ENCODE assay signal across 15 mouse cellular contexts in genomic region chr3:114147140-114147539, GRCm38 (mm10).
A peak's percentile ranks its signal among the peaks of the same experiment; 100 is the strongest.
DNase-seq lines count a peak whose midpoint lies in the region; ATAC-seq and TF ChIP-seq lines count a peak whose summit lies in the region.
"Had no signal": no experiment of that assay in that cellular context is flagged by ENCODE, and none has a peak within 500 bp of the region (broad histone marks: within the 10 kb centered on the region; RNA-seq: fewer than 3 reads in every experiment).

No protein-coding gene starts in this region.

- H3K4me3 ChIP-seq in hindbrain, postnatal 0 days (ENCODE audit: low read length), result no peak overlapping the region
- H3K4me3 ChIP-seq in hindbrain, embryonic 13.5 days, result no peak overlapping the region
- H3K4me3 ChIP-seq in lung, postnatal 0 days (ENCODE audit: low read depth, low read length), result no peak overlapping the region
- H3K4me3 ChIP-seq: kidney, embryonic 15.5 days; liver, embryonic 12.5 days had no signal

- H3K4me1 ChIP-seq in hindbrain, postnatal 0 days (ENCODE audit: insufficient read depth, low read length), result no peaks in the 10 kb centered on the region
- no peaks in the 10 kb centered on the region for H3K4me1 ChIP-seq in hindbrain, embryonic 13.5 days (replicated peaks)
- no peaks in the 10 kb centered on the region for H3K4me1 ChIP-seq in lung, postnatal 0 days (ENCODE audit: insufficient read depth, low read depth, low read length)
- H3K4me1 ChIP-seq: kidney, embryonic 15.5 days; liver, embryonic 12.5 days had no signal

- peak; percentile 76 for TF ChIP-seq CTCF in hindbrain, postnatal 0 days (IDR thresholded peaks at IDR 0.05; ENCODE audit: low read depth)
- peak; percentile 52 for TF ChIP-seq CTCF in lung, postnatal 0 days (IDR thresholded peaks at IDR 0.05)

- no peak for ATAC-seq in hindbrain, postnatal 0 days
- ATAC-seq in hindbrain, embryonic 13.5 days (ENCODE audit: low FRiP score), result no peak
- ATAC-seq in lung, postnatal 0 days, result no peak
- ATAC-seq in megakaryocyte, adult 5-6 weeks (ENCODE audit: poor library complexity, severe bottlenecking), result no peak
- ATAC-seq: activated CD4-positive, CD25-positive, alpha-beta regulatory T cell, adult 4 months; liver, embryonic 12.5 days had no signal

- no peaks in the 10 kb centered on the region for H3K27me3 ChIP-seq in hindbrain, postnatal 0 days (ENCODE audit: insufficient read depth, low read length)
- no peaks in the 10 kb centered on the region for H3K27me3 ChIP-seq in hindbrain, embryonic 13.5 days
- H3K27me3 ChIP-seq in lung, postnatal 0 days (replicated peaks; ENCODE audit: insufficient read depth, low read length), result no peaks in the 10 kb centered on the region
- H3K27me3 ChIP-seq: kidney, embryonic 15.5 days; liver, embryonic 12.5 days had no signal

- WGBS in hindbrain, postnatal 0 days, result 20% methylated on average over 3 of the region's 3 CpGs
- 24% methylated on average over 3 of the region's 3 CpGs for WGBS in hindbrain, embryonic 13.5 days
- 14% methylated on average over 3 of the region's 3 CpGs for WGBS in lung, postnatal 0 days

- no peak overlapping the region for H3K27ac ChIP-seq in hindbrain, postnatal 0 days
- no peak overlapping the region for H3K27ac ChIP-seq in hindbrain, embryonic 13.5 days
- H3K27ac ChIP-seq in lung, postnatal 0 days (ENCODE audit: low read length), result no peak overlapping the region
- H3K27ac ChIP-seq: kidney, embryonic 15.5 days; liver, embryonic 12.5 days had no signal

- H3K9me3 ChIP-seq in hindbrain, postnatal 0 days (ENCODE audit: low read length), result no peaks in the 10 kb centered on the region
- no peaks in the 10 kb centered on the region for H3K9me3 ChIP-seq in hindbrain, embryonic 13.5 days
- H3K9me3 ChIP-seq in lung, postnatal 0 days (ENCODE audit: low read length), result no peaks in the 10 kb centered on the region
- H3K9me3 ChIP-seq: kidney, embryonic 15.5 days; liver, embryonic 12.5 days had no signal

- no peak for TF ChIP-seq EP300 in lung, postnatal 0 days (IDR thresholded peaks at IDR 0.05)

- no peak overlapping the region for H3K9ac ChIP-seq in hindbrain, postnatal 0 days (replicated peaks; ENCODE audit: low read length)
- H3K9ac ChIP-seq in hindbrain, embryonic 13.5 days, result no peak overlapping the region
- H3K9ac ChIP-seq in lung, postnatal 0 days (replicated peaks; ENCODE audit: low read depth), result no peak overlapping the region
- H3K9ac ChIP-seq: kidney, embryonic 15.5 days; liver, embryonic 12.5 days had no signal

- H3K36me3 ChIP-seq in hindbrain, postnatal 0 days (ENCODE audit: insufficient read depth, low read length), result no peaks in the 10 kb centered on the region
- H3K36me3 ChIP-seq in hindbrain, embryonic 13.5 days, result no peaks in the 10 kb centered on the region
- H3K36me3 ChIP-seq in lung, postnatal 0 days (ENCODE audit: insufficient read depth, low read length), result no peaks in the 10 kb centered on the region
- H3K36me3 ChIP-seq: kidney, embryonic 15.5 days; liver, embryonic 12.5 days had no signal

- H3K4me2 ChIP-seq in hindbrain, postnatal 0 days (ENCODE audit: low read depth, low read length), result no peak overlapping the region
- no peak overlapping the region for H3K4me2 ChIP-seq in hindbrain, embryonic 13.5 days
- H3K4me2 ChIP-seq in lung, postnatal 0 days (replicated peaks; ENCODE audit: low read depth, low read length), result no peak overlapping the region
- H3K4me2 ChIP-seq: heart, embryonic 11.5 days; kidney, embryonic 15.5 days; liver, embryonic 12.5 days had no signal

- DNase-seq in embryo, embryonic 10 days (ENCODE audit: low spot score), result peak; percentile 7
- no peak for DNase-seq in embryo, embryonic 9.5 days (ENCODE audit: extremely low spot score)
- peak; percentile 59 for DNase-seq in hindbrain, postnatal 0 days (ENCODE audit: low spot score)
- peak; percentile 5 for DNase-seq in lung, postnatal 0 days (ENCODE audit: low spot score)
- no peak for DNase-seq in lung, postnatal 14 days
- DNase-seq in retina, postnatal 1 day, result peak; percentile 3
- DNase-seq: B cell, adult 2 months; layer of hippocampus, postnatal 36 days; thymus, postnatal 36 days had no signal

Comparison
In these comparisons a context has a peak if more than half of its experiments do, and no peak if none do; other contexts are left out.
1. DNase-seq: peak in embryo, embryonic 10 days (single experiment), hindbrain, postnatal 0 days (single experiment), lung, postnatal 0 days (single experiment) and retina, postnatal 1 day (single experiment); none in embryo, embryonic 9.5 days (single experiment) and lung, postnatal 14 days (single experiment).